Mouse (Mus musculus): ENCODE measurements at regions not wholly inside any gene's neighbourhood (a gene's known extent, or its start where the extent isn't known, plus 50 kb on each side); places are given as distances from the start of the nearest gene placed in this dataset.

DNA sequence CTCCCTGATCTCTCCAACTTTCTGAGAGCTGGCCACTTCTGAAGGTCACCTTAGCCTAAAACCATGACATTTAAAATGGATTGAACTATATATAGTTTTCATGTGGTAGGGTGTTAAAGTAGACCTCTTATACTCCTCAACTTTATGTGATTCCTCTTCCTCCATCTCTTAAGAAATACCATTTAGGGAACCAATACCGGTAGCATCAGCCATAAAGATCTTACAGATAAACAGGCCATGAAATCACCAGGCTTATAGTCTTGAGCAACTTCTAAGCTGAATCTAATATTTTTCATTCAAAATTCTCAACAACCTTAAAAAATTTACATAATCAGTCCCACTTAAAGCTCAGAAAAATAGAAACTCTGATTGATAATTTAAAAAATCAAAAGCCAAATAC, 56.2 kb downstream of the Rpl36a-ps1 start:
- in situ Hi-C loops (cut with MboI; ENCODE audit: low pct_unique_long_range_greater_than_20kb), result no loop called here
- ATAC-seq, result no peak
- POLR2A ChIA-PET, result no interaction called here

GRCm38 (mm10) chr14:98937373-98937772, 56.7 kb downstream of the Rpl36a-ps1 start:
- ChIA-PET CTCF (interaction anchor here (1.4 to 1.7 kb wide), 2 partner anchors 10 to 19 kb away, joined by 3 to 4 read pairs; no protein-coding TSS in a partner anchor), POLR2A (no interaction called here)
- no peak for TF ChIP-seq CTCF (IDR thresholded peaks at IDR 0.05)
- no peak for DNase-seq (ENCODE audit: low read depth, low spot score)
- in situ Hi-C loops (cut with MboI; ENCODE audit: low pct_unique_long_range_greater_than_20kb), result no loop called here
- peaks cover 6% of the 10 kb centered on the region for H3K27me3 ChIP-seq
- ATAC-seq, result no peak

More for the DNA sequence above, 56.2 kb downstream of the Rpl36a-ps1 start:
- CTCF ChIA-PET, result interaction anchor here (1.4 to 1.7 kb wide), 2 partner anchors 10 to 19 kb away, joined by 3 to 4 read pairs; no protein-coding TSS in a partner anchor
- peaks cover 6% of the 10 kb centered on the region for H3K27me3 ChIP-seq
- DNase-seq (ENCODE audit: low read depth, low spot score), result no peak
- TF ChIP-seq CTCF (IDR thresholded peaks at IDR 0.05), result no peak

DNA sequence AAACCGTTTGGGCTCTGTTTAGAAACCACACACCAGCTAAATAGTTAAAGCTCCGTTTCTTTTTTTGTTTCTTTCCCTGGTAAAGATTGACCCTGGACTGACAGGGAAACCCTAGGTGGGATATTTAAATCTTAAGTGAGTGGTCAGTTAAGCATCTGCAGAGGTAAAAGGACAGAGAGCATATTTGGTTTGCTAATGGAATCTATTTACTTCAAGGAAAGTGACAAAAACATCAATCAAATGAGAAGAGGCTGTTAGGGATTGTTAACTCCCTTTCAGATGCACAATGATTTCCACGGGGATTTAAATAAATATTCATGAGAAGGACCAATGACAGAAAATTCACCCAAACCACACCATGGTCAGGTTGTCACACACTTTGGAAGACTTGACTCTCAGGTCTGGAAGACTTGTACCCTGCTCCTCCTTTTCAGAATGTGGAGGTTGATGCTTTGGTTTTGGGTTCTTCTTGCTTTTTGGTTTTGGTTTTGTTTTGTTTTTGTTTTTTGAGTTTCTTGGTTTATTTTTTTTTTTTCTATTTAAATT, 60.7 kb downstream of the Rpl36a-ps1 start:
- in situ Hi-C loops (cut with MboI; ENCODE audit: low pct_unique_long_range_greater_than_20kb), result no loop called here
- ChIA-PET CTCF (no interaction called here), POLR2A (no interaction called here)
- TF ChIP-seq CTCF (IDR thresholded peaks at IDR 0.05), result no peak
- no peak for DNase-seq (ENCODE audit: low read depth, low spot score)
- ATAC-seq, result no peak
- H3K27me3 ChIP-seq, result peaks cover 6% of the 10 kb centered on the region

DNA sequence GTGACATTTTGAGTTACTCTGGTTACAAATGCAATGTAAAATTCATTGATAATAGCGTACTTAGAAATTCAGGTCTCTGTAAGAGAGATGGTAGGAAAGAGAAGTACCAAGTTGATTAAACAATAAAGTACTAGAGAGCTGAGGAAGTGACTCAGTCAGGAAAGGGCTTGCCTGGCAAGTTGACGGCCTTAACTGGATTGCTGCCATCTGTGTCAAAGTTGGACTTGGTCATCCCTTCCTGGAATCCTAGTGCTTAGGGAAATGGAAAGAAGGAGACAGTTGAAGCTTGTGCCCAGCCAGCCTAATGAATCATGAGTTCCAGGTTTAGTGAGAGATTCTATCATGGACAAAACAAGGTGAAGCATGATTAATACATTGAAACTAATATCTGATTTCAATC, 64.8 kb downstream of the Rpl36a-ps1 start:
- POLR2A ChIA-PET, result no interaction called here
- in situ Hi-C loops (cut with MboI; ENCODE audit: low pct_unique_long_range_greater_than_20kb), result no loop called here
- ATAC-seq (peak; percentile 26), DNase-seq (ENCODE audit: low read depth, low spot score) (peak; percentile 20)
- peaks cover 6% of the 10 kb centered on the region for H3K27me3 ChIP-seq
- CTCF ChIA-PET, result no interaction called here
- no peak for TF ChIP-seq CTCF (IDR thresholded peaks at IDR 0.05)

- no peak for ATAC-seq
- H3K27me3 ChIP-seq, result peaks cover 11% of the 10 kb centered on the region
- in situ Hi-C loops (cut with MboI; ENCODE audit: low pct_unique_long_range_greater_than_20kb), result no loop called here
- no peak for TF ChIP-seq CTCF (IDR thresholded peaks at IDR 0.05)
- no peak for DNase-seq (ENCODE audit: low read depth, low spot score)
- CTCF ChIA-PET, result no interaction called here
- POLR2A ChIA-PET, result no interaction called here
These were observed 85.9 kb downstream of the Rpl36a-ps1 start for GRCm38 (mm10) chr14:98908234-98908633.

GRCm38 (mm10) chr14:98898876-98899275, 95.2 kb downstream of the Rpl36a-ps1 start:
- ATAC-seq (no peak), DNase-seq (ENCODE audit: low read depth, low spot score) (no peak)
- ChIA-PET CTCF (no interaction called here), POLR2A (interaction anchor here (0.6 kb wide), 1 partner anchor 280 kb away, joined by 4 read pairs; no protein-coding TSS in a partner anchor)
- peaks cover 18% of the 10 kb centered on the region for H3K27me3 ChIP-seq
- TF ChIP-seq CTCF (IDR thresholded peaks at IDR 0.05), result no peak
- in situ Hi-C loops (cut with MboI; ENCODE audit: low pct_unique_long_range_greater_than_20kb), result no loop called here

- in situ Hi-C loops (cut with MboI; ENCODE audit: low pct_unique_long_range_greater_than_20kb), result no loop called here
- peaks cover 18% of the 10 kb centered on the region for H3K27me3 ChIP-seq
- no peak for DNase-seq (ENCODE audit: low read depth, low spot score)
- POLR2A ChIA-PET, result no interaction called here
- ATAC-seq, result no peak
- no peak for TF ChIP-seq CTCF (IDR thresholded peaks at IDR 0.05)
- CTCF ChIA-PET, result no interaction called here
These were observed 96.7 kb downstream of the Rpl36a-ps1 start for GRCm38 (mm10) chr14:98897390-98897789.

- DNase-seq (ENCODE audit: low read depth, low spot score), result no peak
- no peak for ATAC-seq
- POLR2A ChIA-PET, result no interaction called here
- TF ChIP-seq CTCF (IDR thresholded peaks at IDR 0.05), result no peak
- CTCF ChIA-PET, result no interaction called here
- in situ Hi-C loops (cut with MboI; ENCODE audit: low pct_unique_long_range_greater_than_20kb), result no loop called here
- H3K27me3 ChIP-seq, result peaks cover 24% of the 10 kb centered on the region
These were observed 98.2 kb downstream of the Rpl36a-ps1 start for GRCm38 (mm10) chr14:98895933-98896332.

GRCm38 (mm10) chr14:98892670-98893069, 101.4 kb downstream of the Rpl36a-ps1 start:
- H3K27me3 ChIP-seq, result peaks cover 21% of the 10 kb centered on the region
- no peak for TF ChIP-seq CTCF (IDR thresholded peaks at IDR 0.05)
- ATAC-seq (no peak), DNase-seq (ENCODE audit: low read depth, low spot score) (no peak)
- POLR2A ChIA-PET, result no interaction called here
- in situ Hi-C loops (cut with MboI; ENCODE audit: low pct_unique_long_range_greater_than_20kb), result no loop called here
- CTCF ChIA-PET, result no interaction called here

- POLR2A ChIA-PET, result no interaction called here
- in situ Hi-C loops (cut with MboI; ENCODE audit: low pct_unique_long_range_greater_than_20kb), result no loop called here
These were observed 102.7 kb downstream of the Rpl36a-ps1 start for GRCm38 (mm10) chr14:98891252-98891947.

GRCm38 (mm10) chr14:98887588-98887987, 106.5 kb downstream of the Rpl36a-ps1 start:
- H3K27me3 ChIP-seq, result peaks cover 31% of the 10 kb centered on the region
- POLR2A ChIA-PET, result no interaction called here
- ATAC-seq (no peak), DNase-seq (ENCODE audit: low read depth, low spot score) (no peak)
- TF ChIP-seq CTCF (IDR thresholded peaks at IDR 0.05), result no peak
- CTCF ChIA-PET, result no interaction called here
- in situ Hi-C loops (cut with MboI; ENCODE audit: low pct_unique_long_range_greater_than_20kb), result no loop called here

More at GRCm38 (mm10) chr14:98891252-98891947, 102.7 kb downstream of the Rpl36a-ps1 start:
- TF ChIP-seq CTCF (IDR thresholded peaks at IDR 0.05), result no peak
- ATAC-seq (no peak), DNase-seq (ENCODE audit: low read depth, low spot score) (no peak)
- CTCF ChIA-PET, result interaction anchor here (0.7 kb wide), 1 partner anchor 16 kb away, joined by 3 read pairs; no protein-coding TSS in a partner anchor
- H3K27me3 ChIP-seq, result peaks cover 20% of the 10 kb centered on the region
